Mouse (Mus musculus) brain, embryonic 14.5 days (tissue): ENCODE measurements around the gene Prss36.

Source experiments
- CTCF ChIP-seq: fragments of 200-500 bp; IDR thresholded peaks from 2 replicates; pipeline ENCODE4 v1.5.1; 2012; ENCODE audit warnings: inconsistent platforms, mild to moderate bottlenecking, moderate library complexity, borderline replicate concordance; ENCODE audit not compliant: insufficient read depth, insufficient read length; ENCODE audit errors: extremely low read depth
- POLR2A ChIP-seq: fragments of 200-500 bp; IDR thresholded peaks from 2 replicates; pipeline ENCODE4 v1.6.1; 2012; ENCODE audit warnings: mild to moderate bottlenecking, inconsistent platforms, borderline replicate concordance; ENCODE audit not compliant: poor library complexity, insufficient read depth, insufficient read length, severe bottlenecking; ENCODE audit errors: extremely low read depth

DNA sequence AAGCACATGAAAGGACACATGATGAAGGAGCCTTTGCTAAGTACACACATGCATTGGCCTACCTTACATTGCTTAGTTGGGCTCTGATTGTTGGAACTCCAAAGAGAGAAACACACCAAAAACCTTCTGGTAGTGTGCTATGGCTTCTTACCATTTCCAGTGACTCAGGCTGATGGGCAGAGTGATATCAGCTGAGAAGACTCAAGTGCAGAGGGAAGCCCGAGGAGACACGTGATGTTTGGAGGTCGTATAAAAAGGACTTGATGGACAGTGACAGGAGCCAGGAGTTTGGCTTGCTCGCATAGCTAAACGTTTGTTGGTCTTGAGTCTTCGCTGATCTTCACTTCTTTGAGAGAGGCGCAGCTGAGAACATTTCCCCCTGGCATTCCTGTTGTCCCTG, 49.0 kb downstream of the Prss36 start:
- TF ChIP-seq CTCF (no peak), POLR2A (no peak)
